Mouse (Mus musculus) G1E (cell line): ENCODE measurements at regions not wholly inside any gene's neighbourhood (a gene's known extent, or its start where the extent isn't known, plus 50 kb on each side); places are given as distances from the start of the nearest gene placed in this dataset.

Experiments used
- CTCF ChIP-seq: IDR thresholded peaks from 2 replicates; pipeline ENCODE4 v1.5.1; 2012; ENCODE audit warnings: low read depth, low read length, inconsistent platforms, mixed read lengths
- GATA1 ChIP-seq: IDR thresholded peaks from 2 replicates; pipeline ENCODE4 v1.6.1; 2012; ENCODE audit warnings: borderline replicate concordance, low read length, inconsistent platforms, mixed read lengths
- TAL1 ChIP-seq: conservative IDR thresholded peaks from 2 replicates; pipeline ENCODE4 v1.6.1; 2012; ENCODE audit warnings: low read depth, low read length, inconsistent platforms, mixed read lengths

GRCm38 (mm10) chr14:99592922-99593321, 294.4 kb downstream of the Klf5 start:
- TF ChIP-seq GATA1: no peak
- TF ChIP-seq CTCF: no peak
- no peak for TF ChIP-seq TAL1
